Mouse (Mus musculus) cerebellum, postnatal 10 days (tissue): ENCODE data around the gene Tfdp2.

Experiments
- DNase-seq, 2 experiments: peaks; one replicate each; pipeline ENCODE4 v3.0.0; 2021; ENCODE audit warnings: mixed read lengths in 2 of 2

The Tfdp2 gene

GRCm38 (mm10) chr9:96230271-96230670 is 34.2 kb downstream of the Tfdp2 start:
- no peak for DNase-seq

- no peak for DNase-seq
These were observed 39.4 kb downstream of the Tfdp2 start for GRCm38 (mm10) chr9:96235477-96235876.

- DNase-seq: no peak
These were observed 41.3 kb downstream of the Tfdp2 start for GRCm38 (mm10) chr9:96237391-96237790.

- no peak for DNase-seq
These were observed 42.2 kb downstream of the Tfdp2 start for GRCm38 (mm10) chr9:96238286-96238685.

- DNase-seq: no peak
These were observed 45.3 kb downstream of the Tfdp2 start for GRCm38 (mm10) chr9:96241134-96242097.

- DNase-seq: no peak
These were observed 47.8 kb downstream of the Tfdp2 start for GRCm38 (mm10) chr9:96243915-96244314.

GRCm38 (mm10) chr9:96254812-96255211 is 58.7 kb downstream of the Tfdp2 start:
- DNase-seq: no peak

GRCm38 (mm10) chr9:96258478-96258877 is 62.4 kb downstream of the Tfdp2 start:
- DNase-seq: peak; percentile 21 to 40

GRCm38 (mm10) chr9:96259017-96259512 is 63.0 kb downstream of the Tfdp2 start:
- peak; percentile 22 to 47 for DNase-seq

GRCm38 (mm10) chr9:96259753-96260520 is 63.9 kb downstream of the Tfdp2 start:
- peak; percentile 35 to 42 for DNase-seq

- no peak for DNase-seq
These were observed 65.0 kb downstream of the Tfdp2 start for GRCm38 (mm10) chr9:96261101-96261500.

- no peak for DNase-seq
These were observed 65.9 kb downstream of the Tfdp2 start for GRCm38 (mm10) chr9:96261980-96262379.

GRCm38 (mm10) chr9:96266793-96267558 is 70.9 kb downstream of the Tfdp2 start:
- DNase-seq: no peak

GRCm38 (mm10) chr9:96267559-96267948 is 71.5 kb downstream of the Tfdp2 start:
- DNase-seq: no peak

GRCm38 (mm10) chr9:96269726-96270125 is 73.7 kb downstream of the Tfdp2 start:
- peak; percentile 58 to 66 for DNase-seq

GRCm38 (mm10) chr9:96275543-96275942 is 79.5 kb downstream of the Tfdp2 start:
- no peak for DNase-seq

GRCm38 (mm10) chr9:96281497-96281896 is 85.4 kb downstream of the Tfdp2 start:
- DNase-seq: peak; percentile 28 to 58

GRCm38 (mm10) chr9:96282082-96282481 is 86.0 kb downstream of the Tfdp2 start:
- no peak for DNase-seq

- DNase-seq: peak; percentile 24 to 44
These were observed 88.8 kb downstream of the Tfdp2 start for GRCm38 (mm10) chr9:96284916-96285315.

- no peak for DNase-seq
These were observed 96.1 kb downstream of the Tfdp2 start for GRCm38 (mm10) chr9:96292144-96292543.

- DNase-seq: no peak
These were observed 103.4 kb downstream of the Tfdp2 start for GRCm38 (mm10) chr9:96299324-96300008.

- DNase-seq: peak in 1 of 2 experiments; percentile 17
These were observed 112.7 kb downstream of the Tfdp2 start for GRCm38 (mm10) chr9:96308816-96309215.
